Mouse (Mus musculus): ENCODE measurements at regions not wholly inside any gene's neighbourhood (a gene's known extent, or its start where the extent isn't known, plus 50 kb on each side); places are given as distances from the start of the nearest gene placed in this dataset.

- no peak for DNase-seq (ENCODE audit: low spot score)
Observed at GRCm38 (mm10) chr13:99057293-99057588, 72.9 kb upstream of the 1700024P04Rik start.

GRCm38 (mm10) chr13:99056432-99057292 is 72.3 kb upstream of the 1700024P04Rik start:
- DNase-seq (ENCODE audit: low spot score) = no peak

GRCm38 (mm10) chr13:99055609-99056321 is 71.4 kb upstream of the 1700024P04Rik start:
- DNase-seq (ENCODE audit: low spot score) = no peak

GRCm38 (mm10) chr13:99052076-99052475 is 67.7 kb upstream of the 1700024P04Rik start:
- DNase-seq (ENCODE audit: low spot score) = no peak

- DNase-seq (ENCODE audit: low spot score) = no peak
Observed at GRCm38 (mm10) chr13:99049699-99050098, 65.3 kb upstream of the 1700024P04Rik start.

GRCm38 (mm10) chr13:99048651-99049100 is 64.3 kb upstream of the 1700024P04Rik start:
- no peak for DNase-seq (ENCODE audit: low spot score)

- DNase-seq (ENCODE audit: low spot score) = no peak
Observed at GRCm38 (mm10) chr13:99047219-99047618, 62.9 kb upstream of the 1700024P04Rik start.

- no peak for DNase-seq (ENCODE audit: low spot score)
Observed at GRCm38 (mm10) chr13:99046737-99047136, 62.4 kb upstream of the 1700024P04Rik start.

- DNase-seq (ENCODE audit: low spot score) = no peak
Observed at GRCm38 (mm10) chr13:99042086-99042485, 57.7 kb upstream of the 1700024P04Rik start.

GRCm38 (mm10) chr13:99041256-99041655 is 56.9 kb upstream of the 1700024P04Rik start:
- no peak for DNase-seq (ENCODE audit: low spot score)

GRCm38 (mm10) chr13:99040846-99041245 is 56.5 kb upstream of the 1700024P04Rik start:
- DNase-seq (ENCODE audit: low spot score) = no peak

- DNase-seq (ENCODE audit: low spot score) = no peak
Observed at GRCm38 (mm10) chr13:99040171-99040570, 55.8 kb upstream of the 1700024P04Rik start.

GRCm38 (mm10) chr13:99039063-99039385 is 54.7 kb upstream of the 1700024P04Rik start:
- no peak for DNase-seq (ENCODE audit: low spot score)

GRCm38 (mm10) chr13:99038198-99039062 is 54.1 kb upstream of the 1700024P04Rik start:
- no peak for DNase-seq (ENCODE audit: low spot score)

- DNase-seq (ENCODE audit: low spot score) = no peak
Observed at GRCm38 (mm10) chr13:99037131-99037530, 52.8 kb upstream of the 1700024P04Rik start.

Data from retina, embryonic 14.5 days (tissue).